Mouse (Mus musculus): ENCODE results near the gene Ccdc183. TPM values are rescaled to one million over a fixed set of nuclear protein-coding genes. Genes with fewer than 3 reads are reported as not detected.
A peak's percentile ranks its signal among the peaks of the same experiment; 100 is the strongest.

The Ccdc183 gene
- polyA plus RNA-seq, 1 experiment from 2014 or later, result 0.18 TPM

GRCm38 (mm10) chr2:25598749-25599148, 18.7 kb downstream of the Ccdc183 start:
- no peaks in the 10 kb centered on the region for H3K4me1 ChIP-seq (replicated peaks)
- H3K9me3 ChIP-seq, result no peaks in the 10 kb centered on the region
- peaks cover 96% of the 10 kb centered on the region for H3K36me3 ChIP-seq
- no peak for DNase-seq (ENCODE audit: low spot score)
- H3K27me3 ChIP-seq (ENCODE audit: insufficient read depth, poor library complexity, severe bottlenecking), result no peaks in the 10 kb centered on the region
- H3K27ac ChIP-seq, result no peak overlapping the region
- 88% methylated on average over 1 of the region's 1 CpGs for WGBS
- no peak overlapping the region for H3K4me3 ChIP-seq

GRCm38 (mm10) chr2:25596765-25597510, 20.5 kb downstream of the Ccdc183 start:
- Histone ChIP-seq H3K4me3 (no peak overlapping the region), H3K27me3 (ENCODE audit: insufficient read depth, poor library complexity, severe bottlenecking) (no peaks in the 10 kb centered on the region), H3K9me3 (no peaks in the 10 kb centered on the region), H3K36me3 (peaks cover 96% of the 10 kb centered on the region), H3K27ac (no peak overlapping the region), H3K4me1 (replicated peaks) (no peaks in the 10 kb centered on the region)
- no peak for DNase-seq (ENCODE audit: low spot score)
- WGBS, result 97% methylated on average over 5 of the region's 5 CpGs

DNA sequence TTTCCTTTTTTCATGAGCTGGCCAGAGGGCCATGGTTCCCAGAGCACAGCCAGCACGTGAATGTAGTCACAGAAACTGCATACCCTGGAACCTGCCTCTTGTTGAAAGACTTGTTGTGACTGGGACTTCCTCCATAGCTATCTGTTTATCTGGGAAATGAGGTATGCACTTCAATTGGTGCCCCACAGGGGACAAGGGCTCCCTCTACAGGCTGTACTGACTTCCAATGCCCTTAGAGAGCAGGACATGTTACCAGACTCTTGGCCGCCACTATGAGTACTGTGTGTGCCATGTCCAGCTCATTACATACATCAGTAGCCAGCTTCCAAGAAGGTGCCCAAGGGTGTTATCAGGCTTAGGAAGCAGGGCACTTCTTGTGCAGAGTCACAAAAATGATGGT, 25.6 kb downstream of the Ccdc183 start:
- Histone ChIP-seq H3K36me3 (peaks cover 94% of the 10 kb centered on the region), H3K4me1 (replicated peaks) (no peaks in the 10 kb centered on the region), H3K4me3 (no peak overlapping the region), H3K27me3 (ENCODE audit: insufficient read depth, poor library complexity, severe bottlenecking) (no peaks in the 10 kb centered on the region), H3K9me3 (no peaks in the 10 kb centered on the region), H3K27ac (no peak overlapping the region)
- WGBS, result 92% methylated on average over 2 of the region's 2 CpGs
- no peak for DNase-seq (ENCODE audit: low spot score)

GRCm38 (mm10) chr2:25588227-25588907, 29.1 kb downstream of the Ccdc183 start:
- H3K4me1 ChIP-seq (replicated peaks), result peaks cover 3% of the 10 kb centered on the region; the same call in 1 of the 2 replicates
- WGBS, result 96% methylated on average over 8 of the region's 8 CpGs
- no peaks in the 10 kb centered on the region for H3K27me3 ChIP-seq (ENCODE audit: insufficient read depth, poor library complexity, severe bottlenecking)
- H3K4me3 ChIP-seq, result no peak overlapping the region
- peaks cover 99% of the 10 kb centered on the region for H3K36me3 ChIP-seq
- DNase-seq (ENCODE audit: low spot score), result no peak
- H3K27ac ChIP-seq, result no peak overlapping the region
- H3K9me3 ChIP-seq, result no peaks in the 10 kb centered on the region

- H3K4me3 ChIP-seq, result no peak overlapping the region
- peaks cover 98% of the 10 kb centered on the region for H3K36me3 ChIP-seq
- no peak for DNase-seq (ENCODE audit: low spot score)
- peaks cover 14% of the 10 kb centered on the region for H3K4me1 ChIP-seq (replicated peaks)
- WGBS, result 90% methylated on average over 8 of the region's 8 CpGs
- no peaks in the 10 kb centered on the region for H3K27me3 ChIP-seq (ENCODE audit: insufficient read depth, poor library complexity, severe bottlenecking)
- H3K27ac ChIP-seq, result no peak overlapping the region
- no peaks in the 10 kb centered on the region for H3K9me3 ChIP-seq
These were observed 30.2 kb downstream of the Ccdc183 start for GRCm38 (mm10) chr2:25587290-25587689.

DNA sequence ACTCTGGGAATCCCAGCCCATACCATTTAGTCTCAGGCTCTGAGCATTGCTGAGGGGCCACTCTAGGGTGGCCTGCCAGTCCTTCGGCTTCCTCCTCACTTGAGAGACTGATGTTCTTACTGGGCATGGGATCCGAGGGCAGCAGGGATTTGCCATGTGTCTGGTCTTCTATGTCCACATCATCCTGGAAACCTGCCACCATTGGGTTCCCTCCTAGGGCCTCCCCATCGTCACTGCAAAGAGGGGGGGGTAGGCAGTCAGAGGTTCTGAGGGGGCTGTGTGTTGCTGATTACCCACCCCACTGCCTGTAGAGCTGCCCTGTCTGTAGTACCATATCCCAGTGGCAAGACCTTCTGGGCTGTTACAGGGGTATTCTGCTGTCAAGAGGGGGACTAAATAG, 31.9 kb downstream of the Ccdc183 start:
- Histone ChIP-seq H3K27me3 (ENCODE audit: insufficient read depth, poor library complexity, severe bottlenecking) (peaks cover 9% of the 10 kb centered on the region), H3K36me3 (peaks cover 81% of the 10 kb centered on the region), H3K27ac (no peak overlapping the region), H3K4me1 (replicated peaks) (peaks cover 30% of the 10 kb centered on the region), H3K9me3 (no peaks in the 10 kb centered on the region), H3K4me3 (no peak overlapping the region)
- DNase-seq (ENCODE audit: low spot score), result no peak
- WGBS, result 91% methylated on average over 3 of the region's 3 CpGs

- H3K9me3 ChIP-seq, result no peaks in the 10 kb centered on the region
- H3K27ac ChIP-seq, result no peak overlapping the region
- peaks cover 17% of the 10 kb centered on the region for H3K27me3 ChIP-seq (ENCODE audit: insufficient read depth, poor library complexity, severe bottlenecking)
- no peak overlapping the region for H3K4me3 ChIP-seq
- H3K4me1 ChIP-seq (replicated peaks), result peaks cover 33% of the 10 kb centered on the region
- peaks cover 73% of the 10 kb centered on the region for H3K36me3 ChIP-seq
- WGBS, result 87% methylated on average over 4 of the region's 4 CpGs
- no peak for DNase-seq (ENCODE audit: low spot score)
These were observed 32.6 kb downstream of the Ccdc183 start for GRCm38 (mm10) chr2:25584856-25585255.

DNA sequence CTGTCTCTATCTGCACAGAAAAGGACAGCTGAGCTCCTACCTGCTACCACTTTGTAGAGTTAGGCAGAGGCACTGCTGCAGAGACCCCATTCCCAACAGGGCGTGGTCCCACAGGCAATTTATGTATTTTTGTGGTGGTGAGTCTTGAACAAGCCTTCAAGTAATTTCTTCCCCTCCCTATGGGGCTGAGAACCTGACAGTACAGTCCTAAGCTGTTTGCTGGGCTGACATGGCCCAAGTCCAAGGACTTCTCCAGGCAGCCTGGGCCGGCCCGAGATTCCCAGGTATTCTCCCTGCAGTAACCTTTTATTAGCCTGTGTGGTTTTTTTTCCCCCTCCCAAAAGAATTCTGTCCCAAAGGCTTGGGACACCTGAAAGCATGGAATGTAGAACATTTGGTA, 33.3 kb downstream of the Ccdc183 start:
- Histone ChIP-seq H3K27ac (no peak overlapping the region), H3K36me3 (peaks cover 66% of the 10 kb centered on the region), H3K4me1 (replicated peaks) (peaks cover 40% of the 10 kb centered on the region), H3K9me3 (no peaks in the 10 kb centered on the region), H3K27me3 (ENCODE audit: insufficient read depth, poor library complexity, severe bottlenecking) (peaks cover 24% of the 10 kb centered on the region), H3K4me3 (no peak overlapping the region)
- WGBS, result 93% methylated on average over 3 of the region's 3 CpGs
- no peak for DNase-seq (ENCODE audit: low spot score)

DNA sequence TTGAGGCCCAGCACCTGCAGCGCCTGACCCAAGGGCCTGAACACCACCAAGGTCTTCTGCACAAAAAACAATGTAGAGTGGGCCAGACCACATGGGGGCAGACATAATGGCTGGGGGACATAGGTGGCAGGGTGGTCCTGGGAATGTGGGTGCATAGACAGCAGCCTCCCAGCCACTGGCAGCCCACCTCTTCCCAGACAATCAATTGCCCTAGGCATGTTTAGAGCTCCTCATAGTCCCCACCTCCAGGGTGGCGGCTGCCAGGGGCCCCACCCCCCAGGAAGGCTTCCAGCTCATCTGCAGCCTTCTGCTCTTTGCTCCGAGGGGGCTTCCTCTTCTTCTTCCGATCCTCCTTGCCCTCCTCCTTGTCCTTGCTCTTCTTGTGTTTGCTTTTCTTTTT, 33.9 kb downstream of the Ccdc183 start:
- H3K27ac ChIP-seq, result no peak overlapping the region
- no peaks in the 10 kb centered on the region for H3K9me3 ChIP-seq
- 85% methylated on average over 4 of the region's 4 CpGs for WGBS
- H3K27me3 ChIP-seq (ENCODE audit: insufficient read depth, poor library complexity, severe bottlenecking), result peaks cover 30% of the 10 kb centered on the region
- H3K36me3 ChIP-seq, result peaks cover 62% of the 10 kb centered on the region
- H3K4me3 ChIP-seq, result no peak overlapping the region
- peaks cover 45% of the 10 kb centered on the region for H3K4me1 ChIP-seq (replicated peaks)
- DNase-seq (ENCODE audit: low spot score), result no peak

GRCm38 (mm10) chr2:25583120-25583481, 34.4 kb downstream of the Ccdc183 start:
- H3K9me3 ChIP-seq, result no peaks in the 10 kb centered on the region
- H3K4me1 ChIP-seq (replicated peaks), result peaks cover 50% of the 10 kb centered on the region
- DNase-seq (ENCODE audit: low spot score), result no peak
- H3K36me3 ChIP-seq, result peaks cover 57% of the 10 kb centered on the region
- 91% methylated on average over 6 of the region's 6 CpGs for WGBS
- H3K4me3 ChIP-seq, result no peak overlapping the region
- H3K27me3 ChIP-seq (ENCODE audit: insufficient read depth, poor library complexity, severe bottlenecking), result peaks cover 34% of the 10 kb centered on the region
- H3K27ac ChIP-seq, result peak overlapping the region; percentile 29; the same call in 1 of the 2 replicates

DNA sequence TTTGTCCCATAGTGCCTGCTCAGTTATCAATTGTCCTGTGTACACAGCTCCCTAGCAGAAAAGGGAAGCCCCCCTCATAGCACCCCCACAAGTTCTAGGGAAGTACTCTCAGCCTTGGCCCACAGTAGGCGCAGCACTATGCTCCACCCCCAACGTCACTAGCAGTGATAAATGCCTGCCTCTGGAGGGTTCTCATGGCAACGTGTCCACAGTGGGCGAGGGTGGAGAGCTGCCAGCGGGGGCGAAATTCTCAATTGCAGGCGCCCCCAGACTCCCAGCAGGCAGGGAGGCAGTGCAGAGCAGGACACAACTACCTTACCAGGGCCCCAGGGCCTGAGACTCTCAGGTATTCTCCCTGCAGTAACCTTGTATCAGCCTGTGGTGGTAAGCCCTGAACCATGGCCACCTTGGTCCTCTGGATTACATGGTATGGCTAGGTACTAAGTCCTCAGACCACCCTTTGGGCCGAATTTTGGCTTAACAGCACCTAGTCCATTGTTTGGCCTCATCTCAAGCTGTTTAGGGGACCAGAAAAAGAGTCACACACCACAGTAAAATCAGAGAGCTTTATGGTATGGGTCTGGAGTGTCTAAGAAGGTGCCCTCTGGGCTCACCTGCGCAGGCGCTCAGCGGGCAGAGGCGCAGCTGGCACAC, 34.9 kb downstream of the Ccdc183 start:
- Histone ChIP-seq H3K27me3 (ENCODE audit: insufficient read depth, poor library complexity, severe bottlenecking) (peaks cover 39% of the 10 kb centered on the region), H3K4me3 (0 out of 2 replicates have a peak overlapping the region, but pooled peaks have one; percentile 18), H3K4me1 (replicated peaks) (peaks cover 55% of the 10 kb centered on the region), H3K9me3 (no peaks in the 10 kb centered on the region), H3K36me3 (peaks cover 52% of the 10 kb centered on the region), H3K27ac (peak overlapping the region; percentile 29; the same call in 1 of the 2 replicates)
- WGBS, result 62% methylated on average over 12 of the region's 12 CpGs
- DNase-seq (ENCODE audit: low spot score), result no peak

- peaks cover 46% of the 10 kb centered on the region for H3K27me3 ChIP-seq (ENCODE audit: insufficient read depth, poor library complexity, severe bottlenecking)
- peaks cover 45% of the 10 kb centered on the region for H3K36me3 ChIP-seq
- peaks cover 62% of the 10 kb centered on the region for H3K4me1 ChIP-seq (replicated peaks)
- H3K9me3 ChIP-seq, result no peaks in the 10 kb centered on the region
- no peak overlapping the region for H3K27ac ChIP-seq
- DNase-seq (ENCODE audit: low spot score), result no peak
- H3K4me3 ChIP-seq, result peak overlapping the region; percentile 46; the same call in 1 of the 2 replicates
- 32% methylated on average over 6 of the region's 6 CpGs for WGBS
These were observed 35.6 kb downstream of the Ccdc183 start for GRCm38 (mm10) chr2:25581901-25582301.

All from hindbrain, embryonic 10.5 days (tissue).